Mouse (Mus musculus) CH12.LX (cell line): Measurements from ENCODE around the gene Olfr1394. TPM values are rescaled to one million over a fixed set of nuclear protein-coding genes. Genes with fewer than 3 reads are reported as not detected.

ENCODE experiments used
- DNase-seq: peaks from one replicate; pipeline ENCODE4 v3.0.0-alpha.2; 2013; ENCODE audit errors: extremely low read depth
- H3K27ac ChIP-seq: 2 replicates; pipeline ENCODE4 v1.5.1; 2012; ENCODE audit warnings: low read depth, mild to moderate bottlenecking, control low read depth, moderate library complexity; ENCODE audit not compliant: insufficient read depth
- H3K27me3 ChIP-seq: replicated peaks from 2 replicates; pipeline ENCODE3; 2012; ENCODE audit warnings: inconsistent platforms
- H3K36me3 ChIP-seq, 2 experiments: replicated peaks in 1 of 2; 2 replicates each; pipeline versions ENCODE3 to v1.6.1; 2012; ENCODE audit warnings: inconsistent platforms in 1 of 2, low read length in 1 of 2, mild to moderate bottlenecking in 1 of 2, mixed read lengths in 1 of 2, moderate library complexity in 1 of 2; ENCODE audit not compliant: control insufficient read depth in 1 of 2, insufficient read depth in 1 of 2
- H3K4me1 ChIP-seq, 2 experiments: 2 replicates each; pipeline ENCODE4 v1.6.1; 2012; ENCODE audit warnings: inconsistent platforms in 1 of 2, moderate library complexity in 1 of 2; ENCODE audit not compliant: insufficient read depth in 2 of 2, control insufficient read depth in 1 of 2
- H3K4me2 ChIP-seq: 2 replicates; pipeline ENCODE4 v1.6.1; 2012; ENCODE audit warnings: low read depth, mild to moderate bottlenecking, control low read depth; ENCODE audit not compliant: poor library complexity, insufficient read depth, severe bottlenecking
- H3K4me3 ChIP-seq, 3 experiments: fragments of 150-350 bp in 1 of 3; sonication (generic) in 1 of 3; replicated peaks in 1 of 3; 2 replicates each; pipeline versions ENCODE3 to v1.5.1; 2011 to 2012; ENCODE audit warnings: low read depth in 2 of 3, low read length in 2 of 3, mild to moderate bottlenecking in 2 of 3, moderate library complexity in 2 of 3, control low read depth in 1 of 3, improper control_type of control experiment in 1 of 3, inconsistent platforms in 1 of 3, mixed read lengths in 1 of 3; ENCODE audit not compliant: poor library complexity in 1 of 3
- H3K79me2 ChIP-seq: replicated peaks from 2 replicates; pipeline ENCODE4 v1.6.1; 2012; ENCODE audit warnings: mild to moderate bottlenecking, moderate library complexity; ENCODE audit not compliant: control insufficient read depth, poor library complexity, insufficient read depth, severe bottlenecking; ENCODE audit errors: extremely low read depth
- H3K9ac ChIP-seq: 2 replicates; pipeline ENCODE4 v1.6.1; 2012; ENCODE audit warnings: low read depth, mild to moderate bottlenecking, control low read depth, moderate library complexity; ENCODE audit not compliant: insufficient read depth
- H3K9me3 ChIP-seq: replicated peaks from 2 replicates; pipeline ENCODE3; 2012; ENCODE audit warnings: low read length, inconsistent platforms, mixed read lengths
- BHLHE40 ChIP-seq: IDR thresholded peaks from 2 replicates; pipeline ENCODE4 v1.6.1; 2011; ENCODE audit warnings: mild to moderate bottlenecking, low read depth, low read length, improper control_type of control experiment
- CTCF ChIP-seq, 2 experiments: IDR thresholded peaks in 1 of 2; conservative IDR thresholded peaks in 1 of 2; 2 replicates each; pipeline ENCODE4 v1.5.1; 2011 to 2012; ENCODE audit warnings: low read depth in 2 of 2, low read length in 2 of 2, improper control_type of control experiment in 1 of 2, inconsistent platforms in 1 of 2, mild to moderate bottlenecking in 1 of 2, moderate library complexity in 1 of 2
- GABPA ChIP-seq: IDR thresholded peaks from 2 replicates; pipeline ENCODE4 v1.6.1; 2012; ENCODE audit warnings: low read depth, low read length, improper control_type of control experiment, inconsistent platforms; ENCODE audit not compliant: insufficient replicate concordance
- HCFC1 ChIP-seq: IDR thresholded peaks from 2 replicates; pipeline ENCODE4 v1.6.1; 2012; ENCODE audit warnings: low read depth, mild to moderate bottlenecking, inconsistent platforms, low read length, improper control_type of control experiment
- KAT2A ChIP-seq: IDR thresholded peaks from 2 replicates; pipeline ENCODE4 v1.6.1; 2012; ENCODE audit warnings: low read length, improper control_type of control experiment, inconsistent platforms; ENCODE audit not compliant: insufficient replicate concordance
- MAX ChIP-seq: IDR thresholded peaks from 2 replicates; pipeline ENCODE4 v1.6.1; 2011; ENCODE audit warnings: low read length, improper control_type of control experiment
- MAZ ChIP-seq: IDR thresholded peaks from 2 replicates; pipeline ENCODE4 v1.6.1; 2012; ENCODE audit warnings: low read depth, mild to moderate bottlenecking, inconsistent platforms, low read length, improper control_type of control experiment, moderate library complexity
- MEF2A ChIP-seq: IDR thresholded peaks from 2 replicates; pipeline ENCODE4 v1.6.1; 2014; ENCODE audit warnings: low read depth, mild to moderate bottlenecking, inconsistent platforms, low read length, improper control_type of control experiment, borderline replicate concordance
- MXI1 ChIP-seq: IDR thresholded peaks from 2 replicates; pipeline ENCODE4 v1.6.1; 2011; ENCODE audit warnings: mild to moderate bottlenecking, low read depth, low read length, improper control_type of control experiment
- MYC ChIP-seq: IDR thresholded peaks from 2 replicates; pipeline ENCODE4 v1.6.1; 2011; ENCODE audit warnings: low read depth, mild to moderate bottlenecking, improper control_type of control experiment, low read length
- POLR2AphosphoS2 ChIP-seq: IDR thresholded peaks from 2 replicates; pipeline ENCODE4 v1.6.1; 2011; ENCODE audit warnings: low read depth, low read length, improper control_type of control experiment
- RAD21 ChIP-seq: IDR thresholded peaks from 2 replicates; pipeline ENCODE4 v1.6.1; 2011; ENCODE audit warnings: low read depth, mild to moderate bottlenecking, low read length, improper control_type of control experiment, moderate library complexity
- RCOR1 ChIP-seq: conservative IDR thresholded peaks from 2 replicates; pipeline ENCODE4 v1.6.1; 2012; ENCODE audit warnings: low read depth, mild to moderate bottlenecking, inconsistent platforms, low read length, improper control_type of control experiment
- SIN3A ChIP-seq: IDR thresholded peaks from 2 replicates; pipeline ENCODE4 v1.6.1; 2012; ENCODE audit warnings: low read length, improper control_type of control experiment, inconsistent platforms
- TBP ChIP-seq: conservative IDR thresholded peaks from 2 replicates; pipeline ENCODE4 v1.6.1; 2011; ENCODE audit warnings: low read depth, low read length, improper control_type of control experiment
- TCF12 ChIP-seq: IDR thresholded peaks from 2 replicates; pipeline ENCODE4 v1.6.1; 2014; ENCODE audit warnings: low read depth, mild to moderate bottlenecking, inconsistent platforms, low read length, improper control_type of control experiment
- USF1 ChIP-seq: IDR thresholded peaks from 2 replicates; pipeline ENCODE4 v1.6.1; 2014; ENCODE audit warnings: low read depth, mild to moderate bottlenecking, inconsistent platforms, low read length, improper control_type of control experiment
- ZC3H11A ChIP-seq: IDR thresholded peaks from 2 replicates; pipeline ENCODE4 v1.6.1; 2012; ENCODE audit warnings: low read depth, mild to moderate bottlenecking, inconsistent platforms, low read length, improper control_type of control experiment
- ZNF384 ChIP-seq: IDR thresholded peaks from 2 replicates; pipeline ENCODE4 v1.6.1; 2012; ENCODE audit warnings: low read depth, low read length, improper control_type of control experiment, inconsistent platforms
- dilution Hi-C: fragments of 300-500 bp; cut with MboI; formaldehyde crosslinking; loops from 2 replicates; pipeline ENCODE4 v1.14.3; 2020; ENCODE audit warnings: low sequenced_read_pairs; ENCODE audit not compliant: extremely low pct_unique_long_range_greater_than_20kb, extremely low pct_ligation_motif_present
- in situ Hi-C: fragments of 300-500 bp; cut with MboI; formaldehyde crosslinking; loops from 3 replicates; pipeline ENCODE4 v1.14.3; 2019; ENCODE audit warnings: low sequenced_read_pairs, low pct_ligation_motif_present, low pct_unique_long_range_greater_than_20kb, mixed read lengths
- polyA plus RNA-seq: library from polyadenylated mRNA; unstranded; fragments of >175 nt; gene quantifications from 2 replicates; pipeline ENCODE4 v1.2.1, GENCODE M21; 2012; ENCODE audit warnings: low read depth; ENCODE audit not compliant: insufficient read length
- total RNA-seq, 2 experiments: library from RNA; depleted of rRNA; stranded (reverse); fragments of 300-350 nt in 1 of 2; fragments of >200 nt in 1 of 2; gene quantifications; 2 replicates each; pipeline ENCODE4 v1.2.3; 2012 to 2014

Olfr1394 gene
- total and polyA plus RNA-seq, 3 experiments = not detected

DNA sequence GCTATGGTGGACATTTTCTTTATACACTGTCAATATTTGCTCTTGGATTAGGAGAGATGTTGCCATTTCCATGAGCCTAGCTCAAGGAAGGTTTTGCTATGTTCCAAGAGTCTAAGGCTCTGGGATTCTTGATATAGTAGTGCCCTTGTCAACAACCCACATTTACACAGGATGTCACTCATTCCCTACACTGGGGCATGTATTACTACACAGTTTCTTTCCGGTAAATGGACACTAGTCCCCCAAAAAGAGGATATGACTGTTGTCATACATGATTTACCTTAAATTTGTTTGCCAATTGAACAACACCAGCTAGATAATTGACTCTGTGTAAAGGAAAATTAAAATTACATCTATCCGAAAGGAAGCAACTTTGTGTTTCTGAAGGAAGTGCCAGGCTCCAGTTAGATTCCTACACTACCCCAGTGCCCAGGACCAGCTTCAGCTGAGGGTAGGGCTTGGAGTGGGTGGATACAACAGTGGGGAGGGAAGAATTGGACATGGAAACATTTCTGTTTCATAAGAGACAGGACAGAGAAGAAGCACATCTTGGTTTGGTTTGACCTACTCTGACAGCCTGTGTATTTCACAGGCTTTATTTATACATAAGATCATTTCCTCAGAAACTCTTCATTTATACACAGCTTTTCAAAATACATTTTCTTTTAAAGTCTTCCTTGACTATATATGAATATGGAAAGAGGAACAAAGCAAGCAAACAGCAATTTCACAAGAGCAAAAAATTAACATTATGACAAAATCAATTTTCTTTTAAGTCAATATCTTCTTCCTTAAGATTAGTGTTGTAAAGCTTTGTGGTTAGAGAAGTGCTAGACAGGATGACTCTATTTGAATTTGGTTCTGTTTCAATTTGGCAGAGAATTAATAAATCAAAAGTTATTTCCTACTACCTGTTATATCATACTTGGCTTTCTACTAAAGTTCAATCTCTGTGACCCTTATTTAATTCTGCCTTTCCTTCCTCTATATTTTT, 2.9 kb downstream of the Olfr1394 start:
- dilution Hi-C loops (no loop called here), in situ Hi-C loops (no loop called here)
- TF ChIP-seq RCOR1 = no peak
- TF ChIP-seq MXI1 = no peak
- no peak for TF ChIP-seq CTCF (conservative IDR thresholded peaks at IDR 0.05 in 1 of 2, IDR thresholded peaks at IDR 0.05 in 1 of 2; ENCODE audit: low read depth in 2 of 2, low read length in 2 of 2)
- TF ChIP-seq MAZ = no peak
- TF ChIP-seq MEF2A = no peak
- TF ChIP-seq GABPA = no peak
- TF ChIP-seq BHLHE40 = no peak
- TF ChIP-seq HCFC1 = no peak
- TF ChIP-seq USF1 = no peak
- TF ChIP-seq MAX = no peak
- no peak for TF ChIP-seq ZNF384
- no peak for TF ChIP-seq TCF12
- Histone ChIP-seq H3K4me1 (peaks cover 0 to 10% of the 10 kb centered on the region in 2 experiments; a peak in 2 of 4 replicates), H3K79me2 (no peaks in the 10 kb centered on the region), H3K4me3 (no peak overlapping the region), H3K4me2 (no peak overlapping the region), H3K9me3 (no peaks in the 10 kb centered on the region), H3K27ac (no peak overlapping the region), H3K36me3 (no peaks in the 10 kb centered on the region), H3K27me3 (no peaks in the 10 kb centered on the region), H3K9ac (no peak overlapping the region)
- DNase-seq = no peak

DNA sequence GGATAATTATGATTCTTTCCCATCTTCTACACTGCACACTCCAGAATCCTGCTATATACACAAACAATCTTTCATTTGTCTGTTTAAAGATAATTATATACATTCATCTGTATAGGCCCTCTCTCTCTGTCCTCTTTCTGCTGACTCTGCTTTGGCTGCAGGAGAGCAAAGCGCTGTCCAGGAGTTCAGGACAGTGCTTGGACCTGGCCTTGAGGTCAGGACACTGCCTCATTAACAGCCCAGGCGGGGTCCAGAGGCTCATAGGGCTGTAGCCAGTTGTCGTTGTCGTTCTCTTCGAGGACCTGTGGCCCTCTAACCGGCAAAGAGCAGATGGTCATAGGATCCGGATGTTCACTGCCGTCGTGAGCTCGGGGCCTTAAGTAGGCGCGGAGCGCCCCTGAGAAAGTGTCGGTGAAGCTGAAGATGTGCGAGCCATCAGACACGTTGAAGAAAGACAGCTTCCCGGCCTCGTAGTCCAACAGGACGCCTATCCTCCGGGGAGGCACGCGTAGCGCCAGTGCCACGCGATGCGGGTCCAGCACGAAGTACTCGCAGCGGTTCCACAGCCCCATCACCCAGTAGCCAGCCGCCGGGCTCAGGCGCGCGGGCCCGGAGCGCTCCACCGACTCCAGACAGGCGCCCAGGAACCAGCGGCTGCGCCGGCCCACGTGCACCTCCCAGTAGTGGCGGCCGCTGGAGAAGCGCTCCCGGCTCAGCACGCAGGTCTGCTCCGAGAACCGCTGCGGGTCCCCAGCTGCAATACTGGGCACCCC, 14.8 kb downstream of the Olfr1394 start:
- H3K4me3 ChIP-seq = no peak overlapping the region
- TF ChIP-seq MEF2A (no peak), MYC (no peak), SIN3A (no peak), MAZ (no peak), ZC3H11A (no peak), ZNF384 (no peak), TBP (no peak), KAT2A (no peak), POLR2AphosphoS2 (no peak), RAD21 (no peak)
- TF ChIP-seq, all 38 proteins: peak for 0
- no peak overlapping the region for H3K4me2 ChIP-seq
- H3K27ac ChIP-seq = no peak overlapping the region
- H3K36me3 ChIP-seq = no peaks in the 10 kb centered on the region
- in situ Hi-C loops (no loop called here), dilution Hi-C loops (no loop called here)
- no peaks in the 10 kb centered on the region for H3K79me2 ChIP-seq
- no peaks in the 10 kb centered on the region for H3K27me3 ChIP-seq
- peaks cover 10% of the 10 kb centered on the region for H3K9me3 ChIP-seq
- H3K4me1 ChIP-seq = no peaks in the 10 kb centered on the region
- no peak overlapping the region for H3K9ac ChIP-seq
- DNase-seq = no peak
